Mouse (Mus musculus): ENCODE data around the gene Hyls1. TPM values are rescaled to one million over a fixed set of nuclear protein-coding genes. Genes with fewer than 3 reads are reported as not detected.

Hyls1 gene
- polyA plus RNA-seq, 1 experiment = 0.71 TPM

DNA sequence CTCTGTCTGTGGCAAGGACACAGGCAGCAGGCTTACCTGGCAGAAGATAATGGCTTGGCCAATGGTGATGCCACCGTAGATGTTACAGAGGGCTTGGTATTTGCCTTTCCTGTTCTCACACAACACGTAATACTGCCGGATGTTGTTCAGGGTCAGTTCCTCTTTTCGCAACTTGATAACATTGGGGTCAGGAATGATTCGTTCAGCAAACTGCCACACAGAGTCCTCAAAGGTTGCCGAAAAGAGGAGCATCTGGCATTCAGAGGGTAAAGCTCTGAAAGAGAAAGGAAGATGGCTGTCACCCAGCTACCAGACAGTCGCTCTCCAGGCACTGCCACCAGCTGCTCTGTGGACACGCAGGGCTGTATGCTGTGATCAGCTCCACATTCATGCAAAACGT, 23.5 kb downstream of the Hyls1 start:
- Histone ChIP-seq H3K4me1 (ENCODE audit: control insufficient read depth) (no peaks in the 10 kb centered on the region), H3K27me3 (ENCODE audit: control insufficient read depth) (no peaks in the 10 kb centered on the region), H3K4me3 (replicated peaks) (no peak overlapping the region), H3K9me3 (ENCODE audit: control insufficient read depth, low read length) (no peaks in the 10 kb centered on the region), H3K36me3 (ENCODE audit: control insufficient read depth) (no peaks in the 10 kb centered on the region)
- TF ChIP-seq TAL1 (IDR thresholded peaks at IDR 0.05; ENCODE audit: low read length) = no peak
- no peak for TF ChIP-seq GATA1 (IDR thresholded peaks at IDR 0.05; ENCODE audit: low read length)

DNA sequence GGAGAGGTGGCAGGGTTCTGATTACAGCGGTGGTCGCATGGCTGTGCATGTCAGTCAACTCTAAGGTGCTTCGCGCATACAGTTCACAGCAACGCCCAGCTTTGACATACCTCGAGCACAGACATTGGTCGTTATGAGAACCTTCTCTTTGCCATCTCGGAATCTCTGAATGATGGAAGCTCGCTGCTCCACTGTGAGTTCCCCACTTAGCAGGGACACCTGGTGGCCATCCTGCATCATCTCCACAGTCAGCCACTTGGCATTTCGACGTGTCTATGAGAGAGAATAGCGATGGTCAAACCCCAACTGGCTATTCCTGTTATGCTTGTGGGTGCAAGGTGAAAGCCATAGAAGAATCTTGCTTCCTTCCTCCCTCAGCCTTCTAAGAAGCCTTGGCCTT, 24.5 kb downstream of the Hyls1 start:
- no peaks in the 10 kb centered on the region for H3K4me1 ChIP-seq (ENCODE audit: control insufficient read depth)
- no peaks in the 10 kb centered on the region for H3K36me3 ChIP-seq (ENCODE audit: control insufficient read depth)
- no peaks in the 10 kb centered on the region for H3K9me3 ChIP-seq (ENCODE audit: control insufficient read depth, low read length)
- no peak overlapping the region for H3K4me3 ChIP-seq (replicated peaks)
- H3K27me3 ChIP-seq (ENCODE audit: control insufficient read depth) = no peaks in the 10 kb centered on the region
- TF ChIP-seq GATA1 (IDR thresholded peaks at IDR 0.05; ENCODE audit: low read length) (no peak), TAL1 (IDR thresholded peaks at IDR 0.05; ENCODE audit: low read length) (no peak)

DNA sequence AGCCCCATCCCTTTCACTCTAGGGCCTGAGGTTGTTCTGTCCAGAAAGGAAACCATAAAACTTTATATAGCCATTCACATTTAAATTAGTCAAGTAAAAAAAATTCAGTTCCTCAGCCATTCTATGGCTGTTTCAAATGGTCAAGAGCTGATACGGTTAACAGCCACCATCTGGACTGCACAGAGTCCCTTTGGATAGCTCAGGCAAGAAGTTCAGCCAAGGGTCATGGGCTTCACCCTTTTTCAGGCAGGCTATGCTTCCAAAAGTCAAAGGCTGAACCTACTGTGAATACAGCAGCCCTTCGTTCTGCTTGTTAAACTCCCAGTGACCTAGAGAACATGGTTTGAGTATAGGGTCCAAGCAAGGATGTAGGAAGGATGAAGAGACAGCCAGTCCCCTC, 25.5 kb downstream of the Hyls1 start:
- no peak overlapping the region for H3K4me3 ChIP-seq (replicated peaks)
- TF ChIP-seq GATA1 (IDR thresholded peaks at IDR 0.05; ENCODE audit: low read length) = no peak
- TF ChIP-seq TAL1 (IDR thresholded peaks at IDR 0.05; ENCODE audit: low read length) = no peak
- H3K36me3 ChIP-seq (ENCODE audit: control insufficient read depth) = no peaks in the 10 kb centered on the region

DNA sequence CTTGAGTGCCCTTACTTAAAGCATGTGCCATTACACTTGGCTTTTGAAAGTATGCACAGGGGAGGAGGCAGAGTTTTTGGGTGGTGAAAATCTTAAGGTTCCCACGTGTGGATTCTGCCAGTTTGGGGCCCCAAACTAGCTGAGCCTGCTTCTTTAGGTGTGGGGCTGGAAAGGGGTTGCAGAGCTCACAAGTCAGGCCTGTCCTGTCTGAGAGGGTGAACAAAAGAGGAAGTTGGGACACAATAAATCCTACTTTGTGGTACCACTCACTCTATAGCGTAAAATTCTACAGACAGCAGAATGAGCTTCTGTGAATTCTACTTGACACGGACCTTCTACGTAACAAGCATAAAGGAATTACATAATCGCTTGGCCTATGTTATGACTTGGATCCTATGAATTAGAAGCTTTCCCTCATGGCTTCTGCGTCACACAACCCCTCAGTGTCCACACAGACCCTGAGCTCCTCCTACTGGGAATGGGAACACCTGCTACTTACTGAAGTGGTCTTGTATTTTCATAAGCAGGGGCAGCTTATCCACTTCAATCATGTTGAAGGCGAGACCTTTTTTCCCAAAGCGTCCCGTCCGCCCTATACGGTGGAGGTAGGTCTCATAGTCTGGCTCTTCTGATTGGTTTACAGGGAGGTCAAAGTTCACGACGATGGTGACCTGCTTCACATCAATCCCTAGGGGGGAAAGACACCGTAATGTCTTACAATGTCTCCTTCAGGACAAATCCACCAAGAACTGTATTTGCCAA, 26.9 kb downstream of the Hyls1 start:
- no peaks in the 10 kb centered on the region for H3K36me3 ChIP-seq (ENCODE audit: control insufficient read depth)
- H3K9me3 ChIP-seq (ENCODE audit: control insufficient read depth, low read length) = no peaks in the 10 kb centered on the region
- H3K4me3 ChIP-seq (replicated peaks) = no peak overlapping the region
- TF ChIP-seq TAL1 (IDR thresholded peaks at IDR 0.05; ENCODE audit: low read length) (no peak), GATA1 (IDR thresholded peaks at IDR 0.05; ENCODE audit: low read length) (no peak)
- no peaks in the 10 kb centered on the region for H3K27me3 ChIP-seq (ENCODE audit: control insufficient read depth)
- no peaks in the 10 kb centered on the region for H3K4me1 ChIP-seq (ENCODE audit: control insufficient read depth)

More for the DNA sequence above, 25.5 kb downstream of the Hyls1 start:
- Histone ChIP-seq H3K4me1 (ENCODE audit: control insufficient read depth) (no peaks in the 10 kb centered on the region), H3K9me3 (ENCODE audit: control insufficient read depth, low read length) (no peaks in the 10 kb centered on the region), H3K27me3 (ENCODE audit: control insufficient read depth) (no peaks in the 10 kb centered on the region)

DNA sequence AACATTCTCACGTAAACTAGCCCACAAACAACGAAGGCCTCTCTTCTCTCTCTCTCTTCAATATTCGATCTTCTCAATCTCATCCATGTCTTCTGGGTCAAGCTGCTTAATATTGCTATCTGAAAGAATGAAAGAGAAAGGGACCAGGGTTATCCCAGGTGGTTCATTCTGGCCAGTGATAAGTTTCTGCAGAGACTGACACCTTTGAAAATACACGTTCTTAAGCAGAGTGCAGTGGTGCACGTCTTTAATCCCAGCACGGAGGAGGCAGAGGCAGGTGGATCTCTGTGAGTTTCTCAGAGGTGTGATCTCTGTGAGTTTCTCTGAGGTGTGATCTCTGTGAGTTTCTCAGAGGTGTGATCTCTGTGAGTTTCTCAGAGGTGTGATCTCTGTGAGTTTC, 28.3 kb downstream of the Hyls1 start:
- Histone ChIP-seq H3K9me3 (ENCODE audit: control insufficient read depth, low read length) (no peaks in the 10 kb centered on the region), H3K36me3 (ENCODE audit: control insufficient read depth) (no peaks in the 10 kb centered on the region), H3K4me1 (ENCODE audit: control insufficient read depth) (no peaks in the 10 kb centered on the region), H3K4me3 (replicated peaks) (no peak overlapping the region), H3K27me3 (ENCODE audit: control insufficient read depth) (no peaks in the 10 kb centered on the region)
- TF ChIP-seq GATA1 (IDR thresholded peaks at IDR 0.05; ENCODE audit: low read length) (no peak), TAL1 (IDR thresholded peaks at IDR 0.05; ENCODE audit: low read length) (no peak)

DNA sequence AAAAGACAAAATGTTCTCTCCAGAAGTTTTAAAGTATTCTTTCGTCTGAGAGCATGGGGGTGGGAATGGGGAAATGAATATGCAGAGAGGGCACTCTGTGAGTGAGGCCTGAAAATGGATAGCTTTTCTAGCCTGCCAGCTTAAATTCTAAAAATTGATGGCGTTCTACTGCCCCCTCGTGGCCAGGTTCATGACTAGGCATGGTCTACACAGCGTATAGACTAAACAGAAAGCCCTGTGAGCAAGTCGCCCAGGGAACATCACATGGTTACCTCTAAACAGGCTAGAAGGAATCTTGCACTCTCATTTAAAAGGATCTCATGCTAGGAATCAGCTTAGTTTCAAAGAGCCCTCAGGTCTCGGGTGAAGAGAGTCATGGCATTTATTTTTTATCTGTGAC, 28.7 kb downstream of the Hyls1 start:
- H3K27me3 ChIP-seq (ENCODE audit: control insufficient read depth) = no peaks in the 10 kb centered on the region
- no peaks in the 10 kb centered on the region for H3K4me1 ChIP-seq (ENCODE audit: control insufficient read depth)
- TF ChIP-seq GATA1 (IDR thresholded peaks at IDR 0.05; ENCODE audit: low read length) = no peak
- no peak for TF ChIP-seq TAL1 (IDR thresholded peaks at IDR 0.05; ENCODE audit: low read length)
- no peaks in the 10 kb centered on the region for H3K36me3 ChIP-seq (ENCODE audit: control insufficient read depth)
- H3K4me3 ChIP-seq (replicated peaks) = no peak overlapping the region
- no peaks in the 10 kb centered on the region for H3K9me3 ChIP-seq (ENCODE audit: control insufficient read depth, low read length)

DNA sequence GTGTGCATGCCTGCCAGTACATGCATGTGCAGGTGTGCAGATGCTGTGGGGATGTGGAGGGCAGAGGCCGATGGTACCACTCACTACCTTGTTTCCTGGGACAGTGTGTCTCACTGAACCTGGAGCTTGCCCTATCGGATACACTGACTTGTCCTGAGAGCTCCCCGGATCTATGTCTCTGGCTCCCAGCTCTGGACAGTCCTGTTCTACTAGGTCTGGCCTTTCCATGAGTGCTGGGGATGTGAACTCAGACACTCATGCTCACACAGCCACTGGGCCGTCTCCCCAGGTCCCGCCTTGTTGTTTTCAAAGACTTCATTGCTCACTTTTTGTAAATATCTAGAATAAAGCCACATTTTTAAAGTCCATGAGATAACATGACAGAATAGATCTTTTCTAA, 29.2 kb downstream of the Hyls1 start:
- H3K27me3 ChIP-seq (ENCODE audit: control insufficient read depth) = no peaks in the 10 kb centered on the region
- TF ChIP-seq TAL1 (IDR thresholded peaks at IDR 0.05; ENCODE audit: low read length) = no peak
- TF ChIP-seq GATA1 (IDR thresholded peaks at IDR 0.05; ENCODE audit: low read length) = no peak

DNA sequence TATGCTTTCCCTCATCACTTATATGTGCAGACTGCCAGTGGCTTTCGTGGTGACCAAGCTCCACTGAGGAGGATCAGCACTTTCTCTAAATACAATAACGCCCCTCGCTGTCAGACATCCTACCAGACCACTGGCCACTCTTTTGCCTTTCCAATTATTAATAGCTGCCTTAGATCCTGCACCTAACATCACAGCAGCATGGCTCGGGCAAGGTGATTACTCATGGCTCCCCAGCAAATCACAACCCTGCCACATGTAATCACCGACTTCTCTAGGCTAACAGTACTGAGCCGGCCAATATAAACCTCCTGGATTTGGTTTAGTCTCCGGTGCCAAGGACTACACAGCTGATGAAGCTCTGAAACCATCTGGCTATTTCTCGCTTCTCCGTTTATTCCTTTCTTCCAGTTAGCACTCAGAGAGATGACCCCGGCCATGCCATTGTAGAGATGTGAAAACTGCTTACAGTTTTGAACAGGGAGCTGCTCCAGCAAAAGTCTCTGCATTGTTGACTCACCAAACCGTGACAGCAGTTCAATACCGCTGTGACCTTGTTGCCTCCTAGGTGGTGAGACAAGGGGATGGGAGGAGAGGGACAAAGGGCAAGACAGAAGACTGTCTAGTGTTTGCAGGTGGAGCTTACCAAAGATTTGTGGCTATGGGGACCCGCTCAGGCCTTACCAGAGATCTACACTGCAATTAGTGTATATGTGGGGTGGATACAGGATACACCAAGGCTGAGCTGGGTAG, 31.0 kb downstream of the Hyls1 start:
- no peaks in the 10 kb centered on the region for H3K36me3 ChIP-seq (ENCODE audit: control insufficient read depth)
- peaks cover 5% of the 10 kb centered on the region for H3K4me1 ChIP-seq (ENCODE audit: control insufficient read depth)
- no peaks in the 10 kb centered on the region for H3K9me3 ChIP-seq (ENCODE audit: control insufficient read depth, low read length)
- TF ChIP-seq TAL1 (IDR thresholded peaks at IDR 0.05; ENCODE audit: low read length) (no peak), GATA1 (IDR thresholded peaks at IDR 0.05; ENCODE audit: low read length) (no peak)
- no peaks in the 10 kb centered on the region for H3K27me3 ChIP-seq (ENCODE audit: control insufficient read depth)
- H3K4me3 ChIP-seq (replicated peaks) = no peak overlapping the region

More for the DNA sequence above, 29.2 kb downstream of the Hyls1 start:
- H3K4me3 ChIP-seq (replicated peaks) = no peak overlapping the region
- H3K9me3 ChIP-seq (ENCODE audit: control insufficient read depth, low read length) = no peaks in the 10 kb centered on the region
- H3K36me3 ChIP-seq (ENCODE audit: control insufficient read depth) = no peaks in the 10 kb centered on the region
- H3K4me1 ChIP-seq (ENCODE audit: control insufficient read depth) = no peaks in the 10 kb centered on the region

DNA sequence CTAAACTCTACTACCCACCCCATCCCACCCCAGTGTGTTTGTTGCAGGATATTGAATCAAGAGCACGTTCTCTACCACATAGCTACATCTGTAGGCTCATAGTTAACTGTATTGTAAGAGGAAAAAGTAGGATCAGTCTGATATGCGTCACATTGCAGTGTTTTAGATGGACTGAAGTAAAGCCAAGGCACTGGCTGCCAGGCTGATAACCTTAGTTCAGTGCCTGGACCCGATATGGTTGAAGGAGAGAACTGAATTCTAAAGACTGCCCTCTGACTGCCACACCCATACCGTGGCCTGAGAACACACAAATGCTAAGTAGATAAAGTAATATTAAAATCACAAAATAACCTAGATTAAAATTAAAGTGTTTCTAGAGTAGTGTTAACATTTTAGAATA, 34.3 kb downstream of the Hyls1 start:
- TF ChIP-seq GATA1 (IDR thresholded peaks at IDR 0.05; ENCODE audit: low read length) (no peak), TAL1 (IDR thresholded peaks at IDR 0.05; ENCODE audit: low read length) (no peak)
- Histone ChIP-seq H3K36me3 (ENCODE audit: control insufficient read depth) (no peaks in the 10 kb centered on the region), H3K4me3 (replicated peaks) (no peak overlapping the region), H3K9me3 (ENCODE audit: control insufficient read depth, low read length) (no peaks in the 10 kb centered on the region), H3K4me1 (ENCODE audit: control insufficient read depth) (peaks cover 5% of the 10 kb centered on the region), H3K27me3 (ENCODE audit: control insufficient read depth) (no peaks in the 10 kb centered on the region)
